Mouse (Mus musculus) heart, adult 9 months (tissue): Measurements from ENCODE around the gene Mybpc2.

Experiments used
- DNase-seq, 2 experiments: peaks; one replicate each; pipeline ENCODE4 v3.0.0; 2022; ENCODE audit warnings: low spot score in 2 of 2

The Mybpc2 gene

GRCm38 (mm10) chr7:44485572-44486195, 38.8 kb downstream of the Mybpc2 start:
- no peak for DNase-seq

GRCm38 (mm10) chr7:44484841-44485571, 39.5 kb downstream of the Mybpc2 start:
- DNase-seq: peak in 1 of 2 experiments; percentile 59

GRCm38 (mm10) chr7:44484109-44484508, 40.3 kb downstream of the Mybpc2 start:
- no peak for DNase-seq

- DNase-seq: no peak
These were observed 41.5 kb downstream of the Mybpc2 start for GRCm38 (mm10) chr7:44482836-44483435.

GRCm38 (mm10) chr7:44475046-44475614, 49.3 kb downstream of the Mybpc2 start:
- peak in 1 of 2 experiments; percentile 24 for DNase-seq

- DNase-seq: peak; percentile 80 to 81
These were observed 50.0 kb downstream of the Mybpc2 start for GRCm38 (mm10) chr7:44474419-44474818.

GRCm38 (mm10) chr7:44472961-44473646, 51.4 kb downstream of the Mybpc2 start:
- DNase-seq: peak; percentile 87

- no peak for DNase-seq
These were observed 51.9 kb downstream of the Mybpc2 start for GRCm38 (mm10) chr7:44472558-44472885.

- DNase-seq: peak; percentile 84 to 86
These were observed 52.4 kb downstream of the Mybpc2 start for GRCm38 (mm10) chr7:44471880-44472557.

GRCm38 (mm10) chr7:44470696-44471612, 53.5 kb downstream of the Mybpc2 start:
- no peak for DNase-seq

- no peak for DNase-seq
These were observed 54.5 kb downstream of the Mybpc2 start for GRCm38 (mm10) chr7:44469677-44470675.

GRCm38 (mm10) chr7:44468644-44469285, 55.7 kb downstream of the Mybpc2 start:
- peak in 1 of 2 experiments; percentile 27 for DNase-seq

GRCm38 (mm10) chr7:44467811-44468411, 56.5 kb downstream of the Mybpc2 start, which contains the start of gene Josd2:
Gene Josd2 (plus strand): TSS chr7:44467980.
- peak; percentile 98 for DNase-seq

GRCm38 (mm10) chr7:44466888-44467311, 57.6 kb downstream of the Mybpc2 start:
- DNase-seq: no peak

GRCm38 (mm10) chr7:44466006-44466887, 58.2 kb downstream of the Mybpc2 start:
- DNase-seq: no peak

GRCm38 (mm10) chr7:44465111-44465510, 59.3 kb downstream of the Mybpc2 start, which contains the start of gene Aspdh:
Gene Aspdh (plus strand): TSS chr7:44465391.
- DNase-seq: no peak

GRCm38 (mm10) chr7:44464511-44464910, 59.9 kb downstream of the Mybpc2 start:
- no peak for DNase-seq
